Mouse (Mus musculus): ENCODE data around the gene Mef2d. TPM values are rescaled to one million over a fixed set of nuclear protein-coding genes. Genes with fewer than 3 reads are reported as not detected.
A peak's percentile ranks its signal among the peaks of the same experiment; 100 is the strongest.

Gene Mef2d
- polyA plus RNA-seq, 1 experiment from 2014 or later = 15.1 TPM

- no peaks in the 10 kb centered on the region for H3K27me3 ChIP-seq
- no peaks in the 10 kb centered on the region for H3K9me3 ChIP-seq
- H3K4me1 ChIP-seq = no peaks in the 10 kb centered on the region
- peaks cover 4% of the 10 kb centered on the region; the same call in 1 of the 2 replicates for H3K36me3 ChIP-seq
- WGBS = 86% methylated on average over 4 of the region's 4 CpGs
- no peak overlapping the region for H3K4me3 ChIP-seq
- ATAC-seq (ENCODE audit: low FRiP score, low read depth) = no peak
- H3K9ac ChIP-seq (replicated peaks) = no peak overlapping the region
- no peak overlapping the region for H3K27ac ChIP-seq (replicated peaks)
- H3K4me2 ChIP-seq (replicated peaks) = no peak overlapping the region
Measured at GRCm38 (mm10) chr3:88125195-88125594, 17.0 kb upstream of the Mef2d start.

- ATAC-seq (ENCODE audit: low FRiP score, low read depth) = no peak
- H3K4me1 ChIP-seq = no peaks in the 10 kb centered on the region
- no peaks in the 10 kb centered on the region for H3K36me3 ChIP-seq
- H3K27ac ChIP-seq (replicated peaks) = no peak overlapping the region
- 83% methylated on average over 7 of the region's 7 CpGs for WGBS
- H3K27me3 ChIP-seq = no peaks in the 10 kb centered on the region
- no peaks in the 10 kb centered on the region for H3K9me3 ChIP-seq
- no peak overlapping the region for H3K4me3 ChIP-seq
- H3K9ac ChIP-seq (replicated peaks) = no peak overlapping the region
- no peak overlapping the region for H3K4me2 ChIP-seq (replicated peaks)
Measured at GRCm38 (mm10) chr3:88126181-88126580, 16.0 kb upstream of the Mef2d start.

GRCm38 (mm10) chr3:88127636-88128035, 14.5 kb upstream of the Mef2d start:
- Histone ChIP-seq H3K4me2 (replicated peaks) (no peak overlapping the region), H3K27me3 (no peaks in the 10 kb centered on the region), H3K9me3 (no peaks in the 10 kb centered on the region), H3K9ac (replicated peaks) (no peak overlapping the region), H3K36me3 (no peaks in the 10 kb centered on the region), H3K4me1 (no peaks in the 10 kb centered on the region), H3K27ac (replicated peaks) (no peak overlapping the region), H3K4me3 (no peak overlapping the region)
- no peak for ATAC-seq (ENCODE audit: low FRiP score, low read depth)
- 73% methylated on average over 3 of the region's 3 CpGs for WGBS

GRCm38 (mm10) chr3:88128056-88128455, 14.1 kb upstream of the Mef2d start:
- 82% methylated on average over 5 of the region's 5 CpGs for WGBS
- Histone ChIP-seq H3K36me3 (no peaks in the 10 kb centered on the region), H3K4me1 (no peaks in the 10 kb centered on the region), H3K4me3 (no peak overlapping the region), H3K27ac (replicated peaks) (no peak overlapping the region), H3K27me3 (no peaks in the 10 kb centered on the region), H3K9ac (replicated peaks) (no peak overlapping the region), H3K9me3 (no peaks in the 10 kb centered on the region), H3K4me2 (replicated peaks) (no peak overlapping the region)
- no peak for ATAC-seq (ENCODE audit: low FRiP score, low read depth)

GRCm38 (mm10) chr3:88129006-88129405, 13.2 kb upstream of the Mef2d start:
- 57% methylated on average over 4 of the region's 4 CpGs for WGBS
- ATAC-seq (ENCODE audit: low FRiP score, low read depth) = no peak
- no peak overlapping the region for H3K4me2 ChIP-seq (replicated peaks)
- H3K27me3 ChIP-seq = no peaks in the 10 kb centered on the region
- no peaks in the 10 kb centered on the region for H3K36me3 ChIP-seq
- H3K27ac ChIP-seq (replicated peaks) = no peak overlapping the region
- no peak overlapping the region for H3K9ac ChIP-seq (replicated peaks)
- no peaks in the 10 kb centered on the region for H3K9me3 ChIP-seq
- no peak overlapping the region for H3K4me3 ChIP-seq
- no peaks in the 10 kb centered on the region for H3K4me1 ChIP-seq

- ATAC-seq (ENCODE audit: low FRiP score, low read depth) = no peak
- WGBS = 86% methylated on average over 3 of the region's 3 CpGs
- no peak overlapping the region for H3K27ac ChIP-seq (replicated peaks)
Measured at GRCm38 (mm10) chr3:88131071-88131470, 11.1 kb upstream of the Mef2d start.

GRCm38 (mm10) chr3:88132492-88132891, 9.7 kb upstream of the Mef2d start:
- Histone ChIP-seq H3K27ac (replicated peaks) (no peak overlapping the region), H3K36me3 (no peaks in the 10 kb centered on the region), H3K9me3 (no peaks in the 10 kb centered on the region), H3K4me1 (peaks cover 3% of the 10 kb centered on the region), H3K4me3 (no peak overlapping the region), H3K4me2 (replicated peaks) (no peak overlapping the region), H3K27me3 (no peaks in the 10 kb centered on the region), H3K9ac (replicated peaks) (no peak overlapping the region; the same call in 1 of the 2 replicates)
- no peak for ATAC-seq (ENCODE audit: low FRiP score, low read depth)
- 74% methylated on average over 2 of the region's 2 CpGs for WGBS

More at GRCm38 (mm10) chr3:88131071-88131470, 11.1 kb upstream of the Mef2d start:
- Histone ChIP-seq H3K4me3 (no peak overlapping the region), H3K9ac (replicated peaks) (no peak overlapping the region), H3K4me1 (no peaks in the 10 kb centered on the region), H3K27me3 (no peaks in the 10 kb centered on the region), H3K9me3 (no peaks in the 10 kb centered on the region), H3K4me2 (replicated peaks) (no peak overlapping the region), H3K36me3 (no peaks in the 10 kb centered on the region)

GRCm38 (mm10) chr3:88133187-88133771, 8.9 kb upstream of the Mef2d start:
- ATAC-seq (ENCODE audit: low FRiP score, low read depth) = no peak
- Histone ChIP-seq H3K9me3 (no peaks in the 10 kb centered on the region), H3K27ac (replicated peaks) (no peak overlapping the region), H3K4me3 (no peak overlapping the region), H3K36me3 (no peaks in the 10 kb centered on the region), H3K4me2 (replicated peaks) (no peak overlapping the region), H3K9ac (replicated peaks) (no peak overlapping the region; the same call in 1 of the 2 replicates), H3K4me1 (peaks cover 7% of the 10 kb centered on the region), H3K27me3 (no peaks in the 10 kb centered on the region)
- 60% methylated on average over 4 of the region's 4 CpGs for whole genome bisulfite sequencing

- Histone ChIP-seq H3K4me3 (no peak overlapping the region), H3K27me3 (peaks cover 25% of the 10 kb centered on the region), H3K9ac (replicated peaks) (no peak overlapping the region), H3K27ac (replicated peaks) (no peak overlapping the region), H3K36me3 (no peaks in the 10 kb centered on the region), H3K9me3 (no peaks in the 10 kb centered on the region), H3K4me1 (peaks cover 20% of the 10 kb centered on the region), H3K4me2 (replicated peaks) (no peak overlapping the region)
- ATAC-seq (ENCODE audit: low FRiP score, low read depth) = no peak
- WGBS = 89% methylated on average over 9 of the region's 9 CpGs
Measured at GRCm38 (mm10) chr3:88136346-88136745, 5.8 kb upstream of the Mef2d start.

- Histone ChIP-seq H3K4me1 (peaks cover 20% of the 10 kb centered on the region), H3K9ac (replicated peaks) (no peak overlapping the region), H3K27ac (replicated peaks) (no peak overlapping the region), H3K36me3 (no peaks in the 10 kb centered on the region), H3K9me3 (no peaks in the 10 kb centered on the region), H3K27me3 (peaks cover 27% of the 10 kb centered on the region), H3K4me2 (replicated peaks) (peak overlapping the region; percentile 92), H3K4me3 (no peak overlapping the region)
- ATAC-seq (ENCODE audit: low FRiP score, low read depth) = no peak
- 81% methylated on average over 4 of the region's 4 CpGs for WGBS
Measured at GRCm38 (mm10) chr3:88136945-88137494, 5.2 kb upstream of the Mef2d start.

GRCm38 (mm10) chr3:88137821-88138220, 4.4 kb upstream of the Mef2d start:
- Histone ChIP-seq H3K9ac (replicated peaks) (no peak overlapping the region), H3K4me2 (replicated peaks) (peak overlapping the region; percentile 92), H3K4me3 (peak overlapping the region; percentile 56), H3K27me3 (peaks cover 27% of the 10 kb centered on the region), H3K27ac (replicated peaks) (peak overlapping the region; percentile 67; the same call in 1 of the 2 replicates), H3K9me3 (no peaks in the 10 kb centered on the region), H3K4me1 (peaks cover 21% of the 10 kb centered on the region), H3K36me3 (no peaks in the 10 kb centered on the region)
- WGBS = 15% methylated on average over 3 of the region's 3 CpGs
- no peak for ATAC-seq (ENCODE audit: low FRiP score, low read depth)

- Histone ChIP-seq H3K9ac (replicated peaks) (peak overlapping the region; percentile 57), H3K36me3 (no peaks in the 10 kb centered on the region), H3K4me3 (peak overlapping the region; percentile 56), H3K4me2 (replicated peaks) (peak overlapping the region; percentile 92), H3K27ac (replicated peaks) (peak overlapping the region; percentile 67), H3K4me1 (peaks cover 29% of the 10 kb centered on the region), H3K27me3 (peaks cover 27% of the 10 kb centered on the region), H3K9me3 (no peaks in the 10 kb centered on the region)
- peak; percentile 66 for ATAC-seq (ENCODE audit: low FRiP score, low read depth)
- under 1% methylated on average over 28 of the region's 32 CpGs for WGBS
Measured at GRCm38 (mm10) chr3:88138336-88139242, 3.6 kb upstream of the Mef2d start.
